Mouse (Mus musculus) inflammation-experienced regulatory T-cells, adult 6 months (primary cell): ENCODE data around the gene Mrpl43. TPM values are rescaled to one million over a fixed set of nuclear protein-coding genes. Genes with fewer than 3 reads are reported as not detected.

Experiments
- ATAC-seq: one replicate; pipeline ENCODE4 v1.8.0; 2017
- polyA plus RNA-seq, 3 experiments: library from polyadenylated mRNA; unstranded; fragments of 100-300 nt; shearing (Covaris generic); gene quantifications; one replicate each; pipeline ENCODE4 v1.2.1; 2017

The Mrpl43 gene
- polyA plus RNA-seq, 3 experiments from 2014 or later, result 51.6 to 65.3 (median 55.9) TPM

DNA sequence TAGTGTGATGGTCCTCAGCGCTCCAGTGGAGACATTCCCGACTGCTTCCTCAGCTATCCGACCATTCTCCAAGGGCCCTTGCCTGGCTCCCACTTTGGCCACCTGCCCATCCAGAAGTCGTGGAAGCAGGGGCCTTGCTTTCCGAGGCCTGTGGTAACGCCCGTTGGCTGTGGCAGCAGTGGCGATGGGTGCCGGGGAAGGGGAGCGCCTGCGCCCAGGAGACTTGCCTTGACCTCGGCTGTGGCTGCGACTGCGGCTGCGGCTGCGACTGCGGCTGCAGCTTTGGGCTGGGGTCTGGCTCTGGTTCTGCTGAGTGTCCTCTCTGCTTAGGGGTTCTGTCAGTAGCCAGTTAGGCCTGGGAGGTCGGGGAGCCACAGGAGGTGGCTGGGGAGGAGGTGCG is 22.5 kb upstream of the Mrpl43 start:
- ATAC-seq, result no peak

DNA sequence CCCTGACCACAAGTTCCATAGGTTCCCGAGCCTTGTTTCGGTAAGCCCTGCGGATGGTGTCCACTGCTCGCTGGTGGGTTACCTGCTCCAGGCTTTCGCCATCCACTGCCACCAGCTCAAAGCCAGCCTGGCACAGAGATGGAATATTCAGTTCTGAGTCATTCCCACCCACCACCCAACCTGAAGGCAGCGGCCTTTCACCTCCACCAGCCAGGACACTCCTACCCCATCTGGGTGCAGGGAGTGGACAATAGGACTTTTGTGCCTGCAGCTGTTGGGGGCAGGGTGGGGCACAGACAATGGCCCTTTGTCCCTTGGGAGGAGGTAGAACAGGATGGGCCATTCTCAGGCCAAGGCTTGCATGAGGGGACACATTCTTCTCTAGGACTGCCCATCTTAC is 21.6 kb upstream of the Mrpl43 start:
- no peak for ATAC-seq

DNA sequence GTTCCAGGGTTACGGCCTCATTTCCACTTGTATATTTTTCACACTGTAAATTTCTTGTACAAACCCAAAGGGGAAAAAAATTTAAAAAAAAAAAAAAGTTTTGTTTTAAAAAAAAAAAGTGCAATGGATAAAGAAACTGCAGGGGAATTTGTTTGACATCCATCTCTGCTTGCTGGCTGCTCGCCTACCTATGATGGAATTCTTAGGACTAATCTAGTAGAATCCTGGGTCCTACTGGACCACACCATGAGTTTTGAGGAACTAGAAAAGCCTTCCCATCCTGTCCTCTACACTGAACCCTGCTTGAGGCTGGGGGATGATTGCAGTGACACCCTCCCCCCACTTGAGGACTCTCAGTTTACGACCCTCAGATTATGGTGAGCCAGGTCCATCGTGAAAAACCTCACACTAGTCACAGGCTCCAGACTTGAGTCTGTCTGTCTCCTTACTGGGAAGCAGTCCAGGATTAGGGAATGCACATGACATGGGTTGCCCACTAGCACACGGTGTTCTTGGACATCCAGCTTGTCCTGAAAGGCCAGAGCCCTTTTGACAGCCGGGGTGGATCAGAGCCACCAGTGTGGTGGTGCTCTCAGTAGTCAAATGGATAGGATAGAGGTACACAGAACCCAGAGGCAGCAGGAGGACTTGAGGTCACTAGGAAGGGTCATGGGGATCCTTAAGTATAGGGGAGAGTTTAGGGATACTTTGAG is 20.9 kb upstream of the Mrpl43 start:
- ATAC-seq, result no peak

DNA sequence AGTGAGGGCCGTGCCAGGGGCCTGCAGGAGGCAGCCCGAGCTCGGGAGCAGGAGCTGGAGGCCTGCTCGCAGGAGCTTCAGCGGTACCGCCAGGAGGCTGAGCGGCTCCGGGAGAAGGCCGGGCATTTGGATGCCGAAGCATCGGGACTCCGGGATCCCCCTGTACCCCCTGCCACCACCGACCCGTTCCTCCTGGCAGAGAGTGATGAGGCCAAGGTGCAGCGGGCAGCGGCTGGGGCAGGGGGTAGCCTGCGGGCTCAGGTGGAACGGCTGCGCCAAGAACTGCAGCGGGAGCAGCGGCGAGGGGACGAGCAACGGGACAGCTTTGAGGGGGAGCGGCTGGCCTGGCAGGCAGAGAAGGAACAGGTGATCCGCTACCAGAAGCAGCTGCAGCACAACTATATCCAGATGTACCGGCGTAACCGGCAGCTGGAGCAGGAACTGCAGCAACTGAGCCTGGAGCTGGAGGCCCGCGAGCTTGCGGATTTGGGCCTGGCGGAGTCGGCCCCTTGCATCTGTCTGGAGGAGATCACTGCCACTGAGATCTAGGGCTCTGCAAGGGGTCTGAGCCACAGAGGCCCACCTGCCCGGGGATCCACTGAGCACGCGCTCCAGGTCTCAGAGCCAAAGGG is 19.8 kb upstream of the Mrpl43 start:
- ATAC-seq, result no peak

DNA sequence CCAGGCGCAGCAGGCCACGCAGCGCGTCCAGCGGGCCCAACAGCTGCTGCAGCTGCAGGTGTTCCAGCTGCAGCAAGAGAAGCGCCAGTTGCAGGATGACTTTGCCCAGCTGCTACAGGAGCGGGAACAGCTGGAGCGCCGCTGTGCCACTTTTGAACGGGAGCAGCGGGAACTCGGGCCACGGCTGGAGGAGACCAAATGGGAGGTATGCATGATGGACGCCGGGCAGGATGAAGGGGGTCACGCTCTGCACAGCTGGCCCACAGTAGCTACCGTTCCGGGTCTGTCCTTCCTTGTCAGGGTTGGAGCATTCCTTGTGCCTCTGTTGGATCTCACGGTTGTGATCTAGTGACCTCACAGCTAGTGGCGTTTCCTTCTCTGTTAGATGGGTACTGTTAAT is 18.5 kb upstream of the Mrpl43 start:
- no peak for ATAC-seq

DNA sequence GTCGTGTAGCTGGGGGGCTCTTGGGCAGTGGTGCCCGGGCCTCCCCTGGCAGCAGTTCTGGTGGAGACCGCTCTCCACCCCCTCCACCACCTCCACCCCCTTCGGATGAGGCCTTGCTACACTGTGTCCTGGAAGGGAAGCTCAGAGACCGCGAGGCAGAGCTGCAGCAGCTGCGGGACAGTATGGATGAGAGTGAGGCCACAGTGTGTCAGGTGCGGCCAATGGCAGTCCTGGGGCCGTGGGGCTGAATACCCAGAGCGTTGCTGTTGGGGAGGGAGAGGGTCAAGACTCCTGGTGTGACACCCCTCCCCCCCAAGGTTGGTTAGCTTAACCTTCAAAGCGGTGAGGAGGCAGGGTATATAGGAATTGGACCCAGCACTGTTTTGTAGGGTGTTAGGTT is 17.8 kb upstream of the Mrpl43 start:
- no peak for ATAC-seq

DNA sequence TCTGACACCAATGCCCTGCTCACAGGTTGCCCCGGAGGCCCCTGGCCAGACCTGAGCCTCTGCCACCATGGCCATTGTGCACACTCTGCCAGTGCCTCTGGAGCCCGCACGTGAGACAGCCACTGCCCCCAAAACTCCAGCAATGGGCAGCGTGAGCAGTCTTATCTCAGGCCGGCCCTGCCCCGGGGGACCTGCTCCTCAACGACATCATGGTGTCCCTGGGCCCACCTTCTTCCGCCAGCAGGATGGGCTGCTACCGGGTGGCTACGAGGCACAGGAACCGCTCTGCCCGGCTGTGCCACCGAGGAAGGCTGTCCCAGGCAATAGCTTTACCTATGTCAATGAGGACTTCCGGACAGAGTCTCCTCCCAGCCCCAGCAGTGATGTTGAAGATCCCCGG is 15.1 kb upstream of the Mrpl43 start:
- ATAC-seq, result no peak

DNA sequence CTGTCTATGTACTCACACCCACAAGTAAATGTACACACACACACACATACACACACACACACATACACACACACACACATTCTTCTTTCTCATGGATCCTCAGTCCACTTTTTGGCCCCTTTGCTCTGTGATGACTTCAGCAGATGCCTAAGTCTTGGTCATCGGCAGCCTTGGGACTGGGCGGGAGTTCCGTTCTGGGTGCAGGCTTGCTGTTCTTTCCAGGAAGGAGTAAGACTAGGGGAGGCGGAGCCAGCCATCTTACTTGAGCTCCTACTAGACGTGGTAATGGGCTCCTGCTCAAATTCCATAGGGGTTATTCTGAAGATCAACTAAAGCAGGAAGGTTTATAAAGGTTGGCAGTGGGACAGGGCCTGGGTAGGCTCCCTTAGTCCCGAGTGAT is 14.1 kb upstream of the Mrpl43 start:
- ATAC-seq, result no peak

DNA sequence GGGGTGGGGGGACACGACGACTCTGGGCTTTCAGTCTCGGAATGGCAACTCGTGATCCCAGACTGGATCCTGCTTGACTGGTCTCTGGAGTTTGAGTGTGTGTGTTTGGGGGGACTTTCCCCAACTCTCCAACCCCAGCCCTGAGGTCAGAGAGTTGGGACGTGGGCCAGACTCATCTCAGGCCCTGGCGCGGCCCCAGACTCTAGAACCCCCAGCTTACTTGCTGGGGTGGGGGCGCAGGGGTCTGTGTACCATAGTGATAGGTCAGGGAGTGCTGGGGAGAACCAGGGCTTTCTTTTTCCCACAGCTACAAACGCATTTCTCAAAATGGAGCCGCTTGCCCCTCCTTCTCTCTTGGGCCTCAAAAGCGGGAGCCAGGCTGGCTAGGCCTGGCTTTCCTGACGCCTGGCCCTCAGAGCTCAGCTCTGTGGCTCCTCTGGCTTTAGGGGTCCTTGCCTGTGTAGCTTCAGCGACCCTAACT is 12.1 kb upstream of the Mrpl43 start:
- ATAC-seq, result no peak

DNA sequence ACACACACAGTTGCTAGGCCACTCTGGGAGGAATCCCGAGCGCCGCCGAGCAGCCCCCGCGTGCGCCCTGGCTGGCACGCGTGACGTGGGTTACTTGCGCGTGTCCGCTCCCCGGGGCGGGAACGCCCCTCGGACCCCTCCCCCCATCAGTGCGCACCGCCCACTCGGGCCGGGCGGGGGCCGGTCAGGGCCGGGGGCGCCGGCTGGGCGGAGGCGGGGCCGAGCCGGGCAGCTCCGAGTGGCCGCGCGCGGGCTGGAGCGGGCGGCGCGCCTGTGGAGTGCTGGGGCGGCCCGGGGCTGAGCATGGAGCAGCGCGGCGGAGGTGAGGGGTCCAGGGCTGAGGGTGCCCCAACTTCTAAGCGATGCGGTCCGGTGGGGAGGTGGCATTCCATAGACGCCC is 11.7 kb upstream of the Mrpl43 start:
- no peak for ATAC-seq

DNA sequence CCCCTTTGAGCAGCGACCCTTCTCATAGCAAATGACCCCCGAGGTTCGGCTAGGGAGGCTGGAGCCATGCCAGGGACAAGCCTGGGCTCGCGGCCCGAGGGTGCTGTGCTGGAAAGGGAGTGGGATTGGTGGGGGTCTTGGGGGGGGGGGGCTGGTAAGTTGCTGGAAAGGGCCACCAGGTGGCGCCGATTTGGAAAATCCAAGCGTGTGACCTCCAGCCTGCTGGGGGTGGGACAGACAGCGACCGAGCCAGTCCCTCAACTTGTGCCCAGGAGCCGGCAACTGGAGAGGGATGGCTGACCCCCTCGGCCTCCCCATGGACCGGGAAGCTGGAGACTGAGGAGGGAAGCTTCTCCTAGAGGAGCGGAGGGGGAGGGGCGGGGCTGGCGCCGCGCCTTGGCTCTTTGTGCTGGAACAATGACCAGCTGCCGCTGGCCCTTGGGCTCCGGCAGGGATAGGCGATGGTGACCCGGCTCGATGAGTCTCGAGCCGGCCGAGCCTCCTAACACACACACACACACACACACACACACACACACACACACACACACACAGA is 11.1 kb upstream of the Mrpl43 start:
- ATAC-seq, result no peak

DNA sequence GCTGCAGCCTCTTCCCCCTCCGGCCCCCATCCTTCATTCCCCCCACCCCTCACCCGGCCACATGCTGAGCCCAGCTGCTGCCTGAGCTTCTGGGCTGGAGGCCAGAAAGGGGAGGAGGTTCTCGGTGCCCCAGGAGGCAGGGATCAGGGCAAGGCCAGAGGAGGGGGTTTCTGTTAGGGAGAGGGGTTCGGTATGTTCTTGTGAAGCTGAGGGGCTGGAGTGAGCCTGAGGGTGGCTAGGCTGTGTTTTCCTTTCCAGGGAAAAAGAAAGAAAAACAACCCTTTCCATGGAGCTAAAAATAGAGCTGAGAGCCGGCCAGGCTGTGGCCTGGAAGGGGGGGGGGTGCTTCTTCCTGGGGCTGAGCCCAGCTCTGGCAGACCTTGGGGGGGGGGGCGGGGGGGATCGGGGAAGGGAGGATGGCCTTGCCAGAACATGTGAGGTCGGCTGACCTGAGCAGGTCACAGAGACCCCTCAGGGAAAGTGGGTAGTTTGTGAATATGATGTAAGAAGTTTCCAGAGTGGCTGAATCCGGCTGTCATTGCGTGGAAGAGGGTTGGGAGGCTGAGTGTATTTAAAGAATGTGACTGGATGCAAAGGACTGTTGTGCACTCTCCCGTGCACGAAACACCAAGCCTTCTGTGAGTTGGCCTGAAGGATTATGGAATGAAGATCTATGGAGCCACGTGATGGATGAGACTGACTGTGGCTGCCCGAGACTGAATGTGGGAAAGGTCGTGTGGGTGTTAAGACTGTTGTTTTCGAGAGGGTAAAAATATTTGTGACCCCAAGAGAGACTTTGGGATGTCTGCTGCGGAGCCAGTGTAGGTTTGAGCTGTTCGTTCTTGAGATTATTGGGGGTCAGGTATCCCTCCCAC is 10.3 kb upstream of the Mrpl43 start:
- no peak for ATAC-seq

DNA sequence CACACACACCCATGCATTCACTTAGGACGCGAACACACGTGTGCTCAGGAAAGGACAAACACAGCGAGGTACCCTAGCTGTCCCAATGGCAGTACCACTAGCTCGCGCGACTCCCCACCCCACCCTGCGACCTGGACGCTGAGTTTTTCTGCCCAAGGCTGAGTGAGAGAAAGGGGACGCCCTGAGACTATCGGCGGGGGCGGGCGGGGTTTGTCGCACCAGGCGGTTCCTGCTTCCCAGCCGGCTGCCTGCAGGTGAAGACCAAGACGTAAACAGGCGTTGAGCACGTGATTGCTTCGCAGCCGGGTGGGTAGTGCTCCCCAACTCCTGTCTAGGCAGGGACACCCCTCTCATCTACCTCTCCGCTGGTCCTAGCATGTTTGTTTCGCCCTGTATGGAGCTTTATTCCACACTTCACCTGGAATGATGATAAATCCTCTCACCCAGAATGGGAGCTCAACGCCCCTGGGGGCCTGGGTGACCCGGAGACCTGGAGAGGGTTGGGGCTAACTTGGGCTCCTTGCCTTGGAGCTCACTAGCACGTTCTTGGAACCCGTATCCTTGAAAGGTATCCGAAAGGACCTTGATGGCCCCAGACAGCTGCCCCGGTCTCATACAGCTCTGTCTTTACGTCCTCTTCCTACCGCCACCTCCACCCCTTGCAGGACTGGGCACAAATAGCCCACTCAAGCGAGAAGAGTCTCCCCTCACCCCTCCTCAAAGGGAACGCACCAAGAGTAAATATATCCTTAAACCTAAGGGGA is 9.5 kb upstream of the Mrpl43 start:
- peak; percentile 66 for ATAC-seq

DNA sequence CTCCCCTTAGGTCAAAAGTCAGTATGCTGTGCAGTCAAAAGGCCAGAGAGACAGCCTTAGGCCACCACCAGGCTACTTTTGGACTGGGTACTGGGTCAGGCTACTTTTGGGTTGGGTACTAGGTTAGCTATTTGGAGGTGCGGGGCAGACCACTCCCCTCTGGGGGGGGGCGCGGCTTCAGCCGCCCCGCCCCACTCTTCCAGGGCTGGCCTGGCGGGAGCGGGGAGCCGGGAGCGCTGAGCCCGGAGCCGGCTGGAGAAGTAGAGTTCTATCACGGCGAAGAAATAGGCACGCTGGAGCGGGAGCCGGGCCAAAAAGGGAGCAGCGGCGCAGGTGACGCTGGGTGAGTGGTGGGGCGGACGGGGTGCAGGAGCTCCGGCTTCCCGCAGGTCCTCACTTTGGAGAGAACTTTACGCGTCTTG is 8.8 kb upstream of the Mrpl43 start:
- no peak for ATAC-seq

DNA sequence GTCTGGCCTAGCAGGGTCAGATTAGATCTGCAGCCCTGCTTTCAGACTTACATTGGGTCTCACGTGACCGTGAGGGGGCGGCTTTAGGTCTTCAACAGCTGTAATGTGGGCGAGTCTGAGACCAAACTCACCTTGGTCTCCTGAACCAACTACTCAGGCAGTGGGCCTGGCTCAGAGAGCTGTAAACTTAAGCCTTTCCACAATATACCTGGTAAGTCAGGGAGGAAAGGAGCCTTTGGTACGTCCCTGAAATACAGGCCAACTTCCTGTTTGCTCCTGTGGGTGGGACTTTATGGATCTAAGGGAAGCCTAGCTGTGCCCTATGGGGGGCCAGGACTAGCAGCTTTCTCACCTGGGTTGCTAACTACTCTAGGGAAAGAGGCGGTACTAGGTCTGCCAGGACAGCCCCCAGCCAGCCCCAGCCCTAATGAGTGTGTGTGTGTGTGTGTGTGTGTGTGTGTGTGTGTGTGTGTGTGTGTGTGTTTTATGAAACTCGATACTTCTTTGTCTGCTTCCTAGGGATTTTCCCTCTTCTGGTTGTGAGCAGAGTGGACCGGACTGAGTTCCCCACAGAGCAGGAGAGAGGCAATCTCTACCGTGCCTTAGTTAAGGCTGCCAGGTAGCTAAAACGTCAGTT is 8.2 kb upstream of the Mrpl43 start, which contains the start of gene Lzts2:
Gene Lzts2 (plus strand): TSS at position 80 of the 637 bp plus-strand sequence.
- ATAC-seq, result peak; percentile 22

DNA sequence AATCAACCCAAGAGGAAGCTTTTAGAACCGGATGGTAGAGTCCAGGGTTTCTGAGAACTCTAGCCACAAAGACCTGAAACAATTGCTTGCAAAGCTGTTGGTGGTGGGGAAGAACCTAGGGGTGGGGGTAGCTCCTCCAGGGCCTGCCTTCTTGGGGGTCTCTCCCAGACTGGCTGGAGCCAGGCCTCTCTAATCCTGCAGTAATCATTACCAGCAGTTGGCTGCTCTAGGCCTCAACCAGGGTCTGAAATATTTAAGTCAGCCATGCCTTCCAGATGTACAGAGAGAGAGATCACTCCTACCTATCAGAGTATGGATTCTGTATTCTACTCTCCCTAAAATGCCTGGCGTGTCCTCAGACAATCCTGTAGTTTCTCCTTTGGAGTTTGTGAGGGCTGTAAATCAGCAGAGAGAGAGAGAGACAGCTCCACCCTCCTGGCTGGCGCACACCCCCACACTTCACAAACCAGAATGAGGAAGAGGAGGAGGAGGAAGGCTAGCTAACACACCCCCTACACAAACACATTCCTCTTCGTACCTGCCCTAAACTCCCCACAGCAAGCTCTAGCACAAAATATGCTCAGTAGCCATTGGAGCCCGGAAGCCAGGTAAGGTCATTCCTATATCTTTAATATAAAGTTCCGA is 7.5 kb upstream of the Mrpl43 start:
- no peak for ATAC-seq

DNA sequence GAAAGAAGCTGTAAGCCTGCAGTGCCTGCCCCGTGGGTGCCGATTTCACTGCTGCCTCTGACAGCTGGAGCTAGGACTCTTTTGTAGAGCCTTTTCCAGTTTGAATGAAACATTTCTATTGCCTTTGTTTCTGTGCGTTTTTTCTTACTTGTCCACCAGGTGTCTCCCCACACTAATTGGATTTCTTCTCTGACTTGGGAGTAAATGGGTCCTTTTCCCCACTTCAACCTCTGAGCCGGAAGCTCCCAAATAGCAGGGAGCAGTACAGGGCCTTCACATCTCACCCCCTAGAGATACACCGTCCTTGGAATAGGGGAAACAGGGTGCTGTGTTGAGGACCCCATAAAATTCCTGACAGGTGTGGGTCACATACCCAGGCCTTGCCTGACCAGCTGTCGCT is 6.4 kb upstream of the Mrpl43 start:
- no peak for ATAC-seq

DNA sequence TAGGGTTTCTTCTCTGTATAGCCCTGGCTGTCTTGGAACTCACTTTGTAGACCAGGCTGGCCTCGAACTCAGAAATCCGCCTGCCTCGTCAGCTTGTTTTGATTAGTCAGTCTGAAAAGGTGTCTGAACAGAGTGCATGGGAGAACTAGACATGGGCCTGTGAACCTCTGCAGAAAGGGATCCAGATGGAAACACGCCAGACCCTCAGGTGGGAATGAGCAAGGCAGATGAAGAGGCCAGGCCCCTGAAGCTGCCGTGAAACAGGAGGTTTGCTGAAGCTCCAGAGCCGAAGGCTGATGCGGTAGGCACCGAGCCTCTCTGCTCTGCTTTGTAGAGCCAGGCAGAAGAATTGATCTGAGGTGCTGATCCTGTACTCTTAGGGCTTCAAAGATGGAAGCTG is 6.0 kb upstream of the Mrpl43 start:
- no peak for ATAC-seq

DNA sequence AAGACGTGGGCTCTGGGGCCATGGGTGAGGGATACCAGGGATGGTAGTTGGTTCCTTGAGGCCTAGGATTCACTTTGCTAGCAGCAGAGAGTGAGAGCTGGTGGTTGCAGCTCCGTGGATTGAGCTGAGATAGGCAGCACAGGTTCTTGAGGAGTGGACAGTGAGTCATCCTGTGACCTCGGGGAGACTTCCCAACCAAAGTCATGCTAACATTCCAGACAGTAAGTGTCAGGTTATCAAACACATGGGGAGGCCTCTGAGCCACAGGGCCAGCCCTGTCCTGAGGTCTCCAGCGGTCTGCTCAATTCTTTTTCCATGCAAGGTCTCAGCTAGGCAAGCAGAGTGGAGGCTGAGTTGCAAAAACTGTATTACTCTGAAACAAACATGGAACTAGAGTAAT is 4.4 kb upstream of the Mrpl43 start:
- no peak for ATAC-seq

DNA sequence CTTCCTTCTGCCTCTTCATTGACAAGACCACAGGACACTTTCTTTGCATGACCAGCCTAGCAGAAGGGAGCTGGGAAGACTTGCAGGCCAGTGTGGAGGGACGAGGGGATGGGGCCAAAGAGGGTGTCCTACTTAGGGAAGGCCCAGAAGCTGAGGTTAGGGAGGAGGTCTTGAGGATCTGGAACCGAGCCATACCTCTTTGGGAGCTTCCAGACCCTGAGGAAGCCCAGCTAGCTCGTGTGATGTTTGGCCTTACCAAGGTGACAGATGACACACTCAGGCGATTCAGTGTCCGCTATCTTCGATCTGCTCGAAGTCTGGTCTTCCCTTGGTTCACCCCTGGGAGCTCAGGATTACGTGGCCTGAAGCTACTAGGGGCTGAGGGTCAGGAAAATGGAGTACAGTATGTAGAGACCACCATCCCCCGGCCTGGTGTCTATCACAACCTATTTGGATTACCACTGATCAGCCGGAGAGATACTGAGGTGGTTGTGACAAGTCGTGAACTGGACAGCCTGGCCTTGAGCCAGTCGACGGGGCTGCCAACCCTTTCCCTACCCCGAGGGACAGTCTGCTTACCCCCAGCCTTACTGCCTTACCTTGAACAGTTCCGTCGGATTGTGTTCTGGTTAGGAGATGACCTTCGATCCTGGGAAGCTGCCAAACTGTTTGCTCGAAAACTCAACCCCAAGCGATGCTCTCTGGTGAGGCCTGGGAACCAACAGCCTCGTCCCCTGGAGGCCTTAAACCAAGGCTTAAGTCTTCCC is 1.4 kb upstream of the Mrpl43 start:
- ATAC-seq, result no peak

DNA sequence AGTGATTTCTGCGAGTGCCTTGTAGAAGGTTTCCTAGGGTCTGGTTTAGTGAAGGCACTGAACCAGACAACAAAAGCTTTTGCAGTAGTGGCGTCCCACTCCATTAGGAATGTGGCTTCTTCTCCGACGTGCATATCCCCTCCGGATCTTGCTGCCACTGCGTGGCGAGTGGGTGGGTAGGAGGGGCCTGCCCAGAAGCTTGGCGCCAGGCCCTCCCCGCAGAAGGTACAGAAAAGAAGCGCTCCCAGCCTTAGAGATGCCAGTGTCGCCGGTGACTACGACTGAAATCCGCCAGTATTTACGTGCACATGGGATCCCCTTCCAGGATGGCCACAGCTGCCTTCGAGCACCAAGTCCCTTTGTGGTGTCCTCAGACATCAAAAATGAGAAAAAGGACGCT is 779 bp upstream of the Mrpl43 start:
- ATAC-seq, result no peak
